Mouse (Mus musculus) left cerebral cortex, adult 8-10 months (tissue): ENCODE measurements around the gene Tmed3. TPM values are rescaled to one million over a fixed set of nuclear protein-coding genes. Genes with fewer than 3 reads are reported as not detected.

ENCODE experiments used
- total RNA-seq, 4 experiments: library from RNA; stranded (reverse); gene quantifications; 2 replicates each; pipeline ENCODE4 v1.2.4; 2022

Gene Tmed3
- total RNA-seq, 4 experiments from 2014 or later: 27.6 to 37.8 (median 33.4) TPM

Other genes starting within 250 kb of the Tmed3 start
- 1 to 10 TPM; 7.6 to 8.0 (median 7.9) TPM for gene Minar1, start 81.9 kb downstream of the Tmed3 start, total RNA-seq
- 10 to 100 TPM; 10.1 to 15.8 (median 11.8) TPM for gene Ankrd34c, start 33.4 kb upstream of the Tmed3 start, total RNA-seq
- 100 to 1,000 TPM; 274 to 308 (median 296) TPM for gene Rasgrf1, start 204.8 kb upstream of the Tmed3 start, total RNA-seq